Mouse (Mus musculus): ENCODE results near the gene Exoc7. TPM values are rescaled to one million over a fixed set of nuclear protein-coding genes. Genes with fewer than 3 reads are reported as not detected.

Exoc7 gene
- polyA plus RNA-seq, 1 experiment from 2014 or later, result 60.5 TPM

DNA sequence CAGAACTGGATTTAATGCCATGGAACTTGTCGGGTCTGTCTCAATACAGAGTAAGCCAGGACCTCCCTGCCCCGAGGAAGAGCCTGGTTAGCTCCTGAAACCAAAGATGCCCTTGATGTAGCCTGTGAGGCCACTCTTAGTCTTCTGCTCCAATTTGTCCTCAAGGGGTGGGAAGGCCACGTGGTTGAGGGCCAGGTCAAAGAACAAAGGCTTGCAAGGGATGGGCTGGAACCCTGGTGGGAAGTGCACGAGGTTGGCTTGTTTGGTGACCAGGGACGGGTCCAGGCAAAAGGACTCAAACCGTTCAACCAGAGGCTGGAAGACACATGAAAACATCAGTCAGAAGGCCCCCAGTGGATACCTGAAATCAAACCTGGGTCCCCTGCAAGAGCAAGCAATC lies 61.4 kb downstream of the Exoc7 start:
- Histone ChIP-seq H3K27ac (no peak overlapping the region), H3K36me3 (replicated peaks) (peaks cover 86% of the 10 kb centered on the region), H3K27me3 (ENCODE audit: poor library complexity, severe bottlenecking) (no peaks in the 10 kb centered on the region), H3K4me1 (peaks cover 27% of the 10 kb centered on the region), H3K4me3 (no peak overlapping the region), H3K9me3 (no peaks in the 10 kb centered on the region)
- WGBS, result 79% methylated on average over 6 of the region's 6 CpGs
- no peak for DNase-seq (ENCODE audit: extremely low spot score, low spot score)

DNA sequence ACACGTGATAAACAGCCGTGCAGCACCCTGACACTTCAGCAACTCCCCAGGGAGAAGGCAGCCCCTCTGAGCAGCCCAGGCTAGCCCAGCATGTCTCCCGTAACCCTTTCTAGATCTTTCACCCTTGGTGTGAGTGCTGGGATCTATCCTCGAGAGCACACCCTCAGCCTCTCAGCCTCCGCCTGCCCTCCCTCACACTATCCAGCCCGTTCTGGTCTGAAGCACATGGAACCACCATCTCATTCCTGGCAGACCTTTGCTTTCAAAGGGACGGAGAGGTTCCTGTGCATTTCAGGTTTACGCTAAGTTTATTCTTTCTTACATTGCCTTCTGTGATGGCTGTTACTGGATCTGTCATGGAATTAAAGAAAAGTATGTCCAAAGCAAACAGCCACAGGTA lies 62.5 kb downstream of the Exoc7 start:
- WGBS, result 91% methylated on average over 8 of the region's 8 CpGs
- no peak overlapping the region for H3K4me3 ChIP-seq
- peaks cover 2% of the 10 kb centered on the region; the same call in 1 of the 2 replicates for H3K27me3 ChIP-seq (ENCODE audit: poor library complexity, severe bottlenecking)
- no peak for DNase-seq (ENCODE audit: extremely low spot score, low spot score)
- no peak overlapping the region for H3K27ac ChIP-seq
- peaks cover 32% of the 10 kb centered on the region for H3K4me1 ChIP-seq
- H3K36me3 ChIP-seq (replicated peaks), result peaks cover 75% of the 10 kb centered on the region
- H3K9me3 ChIP-seq, result no peaks in the 10 kb centered on the region

DNA sequence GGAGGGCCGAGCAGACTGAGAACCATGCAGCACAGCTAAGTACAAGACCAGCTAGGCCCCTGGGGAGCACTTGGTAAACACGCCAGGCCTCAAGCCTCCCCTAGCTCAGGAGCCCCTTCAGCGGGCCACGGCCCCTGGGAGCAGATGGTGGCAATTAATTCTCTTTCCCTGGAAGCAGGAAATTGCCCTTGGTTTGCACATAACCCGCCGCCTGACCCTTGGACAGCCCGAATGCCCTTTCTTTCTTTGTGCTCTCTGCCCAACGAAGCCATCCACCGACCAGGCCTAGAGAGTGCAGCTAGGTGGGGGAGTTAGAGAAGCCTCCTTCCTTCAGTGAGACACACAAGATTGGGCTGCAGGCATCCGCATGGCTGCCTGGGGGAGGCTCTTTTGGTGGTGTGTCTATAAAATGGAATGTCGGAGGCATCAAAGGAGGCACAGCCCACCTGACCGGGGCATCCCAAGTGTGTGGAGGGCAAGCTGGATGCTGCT lies 65.2 kb downstream of the Exoc7 start:
- H3K9me3 ChIP-seq, result no peaks in the 10 kb centered on the region
- peaks cover 40% of the 10 kb centered on the region for H3K4me1 ChIP-seq
- H3K36me3 ChIP-seq (replicated peaks), result peaks cover 47% of the 10 kb centered on the region
- 58% methylated on average over 12 of the region's 12 CpGs for WGBS
- peak overlapping the region; percentile 80 for H3K27ac ChIP-seq
- peak; percentile 38 for DNase-seq (ENCODE audit: extremely low spot score, low spot score)
- peaks cover 29% of the 10 kb centered on the region for H3K27me3 ChIP-seq (ENCODE audit: poor library complexity, severe bottlenecking)
- H3K4me3 ChIP-seq, result no peak overlapping the region

- Histone ChIP-seq H3K27me3 (ENCODE audit: poor library complexity, severe bottlenecking) (peaks cover 47% of the 10 kb centered on the region), H3K36me3 (replicated peaks) (peaks cover 27% of the 10 kb centered on the region), H3K27ac (peak overlapping the region; percentile 54; the same call in 1 of the 2 replicates), H3K4me1 (peaks cover 40% of the 10 kb centered on the region), H3K9me3 (no peaks in the 10 kb centered on the region), H3K4me3 (no peak overlapping the region)
- peak; percentile 41 for DNase-seq (ENCODE audit: extremely low spot score, low spot score)
- 12% methylated on average over 7 of the region's 7 CpGs for WGBS
These were observed 67.2 kb downstream of the Exoc7 start for GRCm38 (mm10) chr11:116239797-116240196.

Other genes with a start within 250 kb of the Exoc7 start
- 3.7 and 3.8 TPM in 2 replicates for gene Unc13d, start 229.3 kb downstream of the Exoc7 start, polyA plus RNA-seq (2016; fragmentation: Nextera tagmentation; extraction: Ambion mirVana)
- 71.0 and 73.6 TPM in 2 replicates for gene Wbp2, start 220.2 kb downstream of the Exoc7 start, polyA plus RNA-seq (2016; fragmentation: Nextera tagmentation; extraction: Ambion mirVana)
- 2.1 and 2.4 TPM in 2 replicates for gene Trim47, start 180.0 kb downstream of the Exoc7 start, polyA plus RNA-seq (2016; fragmentation: Nextera tagmentation; extraction: Ambion mirVana)
- gene Trim65, start 176.1 kb downstream of the Exoc7 start, polyA plus RNA-seq (2016; fragmentation: Nextera tagmentation; extraction: Ambion mirVana), result 1.7 TPM in 2 replicates
- gene Mrpl38, start 168.4 kb downstream of the Exoc7 start, polyA plus RNA-seq (2016; fragmentation: Nextera tagmentation; extraction: Ambion mirVana), result 112 and 114 TPM in 2 replicates
- 63.5 and 67.7 TPM in 2 replicates for gene Fbf1, start 139.1 kb downstream of the Exoc7 start, polyA plus RNA-seq (2016; fragmentation: Nextera tagmentation; extraction: Ambion mirVana)
- gene Ten1, start 108.4 kb downstream of the Exoc7 start, polyA plus RNA-seq (2016; fragmentation: Nextera tagmentation; extraction: Ambion mirVana), result 51.7 and 57.1 TPM in 2 replicates
- gene Acox1, start 108.2 kb downstream of the Exoc7 start, polyA plus RNA-seq (2016; fragmentation: Nextera tagmentation; extraction: Ambion mirVana), result 19.8 and 19.9 TPM in 2 replicates
- 0.47 and 0.48 TPM in 2 replicates for gene Evpl, start 69.2 kb downstream of the Exoc7 start, polyA plus RNA-seq (2016; fragmentation: Nextera tagmentation; extraction: Ambion mirVana)
- 99.3 and 105 TPM in 2 replicates for gene Srp68, start 33.0 kb downstream of the Exoc7 start, polyA plus RNA-seq (2016; fragmentation: Nextera tagmentation; extraction: Ambion mirVana)
- gene Galr2, start 26.3 kb downstream of the Exoc7 start, polyA plus RNA-seq (2016; fragmentation: Nextera tagmentation; extraction: Ambion mirVana), result 0.07 TPM in 2 replicates
- gene Foxj1, start 28.2 kb upstream of the Exoc7 start, polyA plus RNA-seq (2016; fragmentation: Nextera tagmentation; extraction: Ambion mirVana), result 3.3 and 4.4 TPM in 2 replicates
- gene Rnf157, start 105.8 kb upstream of the Exoc7 start, polyA plus RNA-seq (2016; fragmentation: Nextera tagmentation; extraction: Ambion mirVana), result 5.5 and 5.7 TPM in 2 replicates
- gene Ubald2, start 126.9 kb upstream of the Exoc7 start, polyA plus RNA-seq (2016; fragmentation: Nextera tagmentation; extraction: Ambion mirVana), result 31.6 and 33.1 TPM in 2 replicates
- 0.16 and 0.24 TPM in 2 replicates for gene Qrich2, start 159.0 kb upstream of the Exoc7 start, polyA plus RNA-seq (2016; fragmentation: Nextera tagmentation; extraction: Ambion mirVana)
- gene Prpsap1, start 187.0 kb upstream of the Exoc7 start, polyA plus RNA-seq (2016; fragmentation: Nextera tagmentation; extraction: Ambion mirVana), result 200 and 209 TPM in 2 replicates
- gene Sphk1, start 223.7 kb upstream of the Exoc7 start, polyA plus RNA-seq (2016; fragmentation: Nextera tagmentation; extraction: Ambion mirVana), result 4.0 and 4.6 TPM in 2 replicates

Data from forebrain, embryonic 10.5 days (tissue).